Mouse (Mus musculus) liver, adult 10 weeks (tissue): ENCODE measurements around the gene Mpv17l2. TPM values are rescaled to one million over a fixed set of nuclear protein-coding genes. Genes with fewer than 3 reads are reported as not detected.

ENCODE experiments used
- polyA plus RNA-seq: library from polyadenylated mRNA; stranded (reverse); fragments of 350-450 nt; fragmentation: Illumina TruSeq; extraction: RNeasy Lipid Tissue Mini Kit (QIAGEN cat#74804); gene quantifications from one replicate; pipeline ENCODE4 v1.2.3, GENCODE M21; 2014; ENCODE audit warnings: low read depth, low replicate concordance

Gene Mpv17l2
- polyA plus RNA-seq = 0.85 TPM

GRCm38 (mm10) chr8:70760775-70761406, at the start of gene Mpv17l2:
Gene Mpv17l2 (minus strand): TSS chr8:70760946.

GRCm38 (mm10) chr8:70808239-70808638, 47.5 kb upstream of the Mpv17l2 start, which contains the start of gene Il12rb1:
Gene Il12rb1 (plus strand): TSS chr8:70808449.

GRCm38 (mm10) chr8:70804481-70805206, 43.9 kb upstream of the Mpv17l2 start, which contains the start of gene Mast3:
Gene Mast3 (minus strand): TSS chr8:70805054.

GRCm38 (mm10) chr8:70776496-70777444, 16.0 kb upstream of the Mpv17l2 start, which contains the start of gene Pik3r2:
Gene Pik3r2 (minus strand): TSS chr8:70776713.

GRCm38 (mm10) chr8:70754043-70754870, 6.5 kb downstream of the Mpv17l2 start, which contains the start of gene Rab3a:
Gene Rab3a (plus strand): TSS chr8:70754679.

GRCm38 (mm10) chr8:70723486-70724210, 37.1 kb downstream of the Mpv17l2 start, which contains the start of gene Pde4c:
Gene Pde4c (plus strand): TSS chr8:70723720.

GRCm38 (mm10) chr8:70718297-70718696, 42.4 kb downstream of the Mpv17l2 start, which contains the start of gene Gm3336:
Gene Gm3336 (plus strand): TSS chr8:70718543.

Other genes starting within 250 kb of the Mpv17l2 start
- 10.3 TPM for gene Fkbp8, start 233.2 kb downstream of the Mpv17l2 start, polyA plus RNA-seq
- gene Kxd1, start 233.0 kb downstream of the Mpv17l2 start, polyA plus RNA-seq = 11.4 TPM
- 2.1 TPM for gene Ell, start 221.5 kb downstream of the Mpv17l2 start, polyA plus RNA-seq
- not detected for gene Isyna1, start 166.6 kb downstream of the Mpv17l2 start, polyA plus RNA-seq
- not detected for gene Ssbp4, start 152.1 kb downstream of the Mpv17l2 start, polyA plus RNA-seq
- 0.85 TPM for gene Lrrc25, start 144.8 kb downstream of the Mpv17l2 start, polyA plus RNA-seq
- gene Gdf15, start 128.5 kb downstream of the Mpv17l2 start, polyA plus RNA-seq = not detected
- 17.3 TPM for gene Pgpep1, start 100.6 kb downstream of the Mpv17l2 start, polyA plus RNA-seq
- gene Lsm4, start 87.7 kb downstream of the Mpv17l2 start, polyA plus RNA-seq = 0.61 TPM
- gene Jund, start 62.0 kb downstream of the Mpv17l2 start, polyA plus RNA-seq = 8.1 TPM
- not detected for gene Iqcn, start 57.5 kb downstream of the Mpv17l2 start, polyA plus RNA-seq
- not detected for gene Gm3336, start 42.4 kb downstream of the Mpv17l2 start, polyA plus RNA-seq
- 1.1 TPM for gene Pde4c, start 37.2 kb downstream of the Mpv17l2 start, polyA plus RNA-seq
- 0.56 TPM for gene Rab3a, start 6.3 kb downstream of the Mpv17l2 start, polyA plus RNA-seq
- 0.93 TPM for gene Pik3r2, start 15.8 kb upstream of the Mpv17l2 start, polyA plus RNA-seq
- 2.1 TPM for gene Mast3, start 44.1 kb upstream of the Mpv17l2 start, polyA plus RNA-seq
- not detected for gene Il12rb1, start 47.5 kb upstream of the Mpv17l2 start, polyA plus RNA-seq
- 2.8 TPM for gene Arrdc2, start 78.8 kb upstream of the Mpv17l2 start, polyA plus RNA-seq
- 0.66 TPM for gene Kcnn1, start 102.3 kb upstream of the Mpv17l2 start, polyA plus RNA-seq
- 0.29 TPM for gene Ccdc124, start 113.0 kb upstream of the Mpv17l2 start, polyA plus RNA-seq
- gene Slc5a5, start 131.8 kb upstream of the Mpv17l2 start, polyA plus RNA-seq = not detected
- gene Rpl18a, start 136.5 kb upstream of the Mpv17l2 start, polyA plus RNA-seq = 58.9 TPM
- not detected for gene Map1s, start 145.0 kb upstream of the Mpv17l2 start, polyA plus RNA-seq